Mouse (Mus musculus): ENCODE data around the gene Asz1.

Gene Asz1

GRCm38 (mm10) chr6:18007356-18007755 is 101.5 kb downstream of the Asz1 start:
- no peak for DNase-seq (ENCODE audit: low spot score in 2 of 2)

DNA sequence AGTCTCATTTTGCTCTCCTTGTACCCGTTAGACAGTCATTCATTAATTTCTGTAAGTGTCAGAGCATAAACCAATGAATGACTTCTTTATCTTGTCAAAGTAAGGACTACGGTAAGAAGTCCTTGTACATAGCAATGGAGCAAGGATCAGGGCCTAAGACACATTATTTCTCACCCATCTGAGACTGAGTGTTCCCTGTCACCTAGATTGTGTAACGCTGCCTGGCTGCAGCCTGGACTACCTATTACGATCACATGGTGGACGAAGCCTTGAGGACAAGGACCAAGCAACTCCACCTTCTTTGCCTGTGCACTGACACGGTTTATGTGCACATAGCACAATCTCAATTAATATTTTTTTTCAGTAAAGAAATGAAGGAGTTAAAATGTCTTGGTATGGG is 106.8 kb downstream of the Asz1 start:
- DNase-seq (ENCODE audit: low spot score in 2 of 2) = no peak
